Mouse (Mus musculus) kidney, adult 9 months (tissue): Measurements from ENCODE around the gene Abca3.

ENCODE experiments used
- DNase-seq: peaks from one replicate; pipeline ENCODE4 v3.0.0; 2022

Abca3 gene

GRCm38 (mm10) chr17:24351760-24352357 is at the start of gene Abca3:
Gene Abca3 (plus strand): TSS chr17:24351950.
- peak; percentile 97 for DNase-seq

GRCm38 (mm10) chr17:24307500-24307899 is 44.2 kb upstream of the Abca3 start:
- peak; percentile 36 for DNase-seq

- DNase-seq, result no peak
Observed at GRCm38 (mm10) chr17:24320826-24321225, 30.9 kb upstream of the Abca3 start.

DNA sequence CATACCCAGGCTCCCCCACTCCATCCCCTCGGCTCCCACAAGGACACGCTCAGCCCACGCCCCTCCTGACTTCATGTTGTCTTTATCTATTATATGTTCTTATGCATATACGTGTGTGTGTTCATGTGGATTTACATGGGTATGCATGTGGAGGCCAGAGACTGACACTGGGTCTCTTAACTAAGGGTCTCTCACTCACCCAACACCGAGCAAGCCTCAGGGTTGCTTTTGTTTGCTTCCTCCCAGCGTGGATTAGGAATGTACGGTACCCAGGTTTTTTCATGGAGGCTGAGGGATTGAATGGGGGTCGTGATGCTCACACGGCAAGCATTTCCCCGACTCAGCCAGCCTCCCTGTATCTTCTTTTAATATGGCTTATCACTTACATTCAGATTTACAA is 26.7 kb upstream of the Abca3 start:
- no peak for DNase-seq

DNA sequence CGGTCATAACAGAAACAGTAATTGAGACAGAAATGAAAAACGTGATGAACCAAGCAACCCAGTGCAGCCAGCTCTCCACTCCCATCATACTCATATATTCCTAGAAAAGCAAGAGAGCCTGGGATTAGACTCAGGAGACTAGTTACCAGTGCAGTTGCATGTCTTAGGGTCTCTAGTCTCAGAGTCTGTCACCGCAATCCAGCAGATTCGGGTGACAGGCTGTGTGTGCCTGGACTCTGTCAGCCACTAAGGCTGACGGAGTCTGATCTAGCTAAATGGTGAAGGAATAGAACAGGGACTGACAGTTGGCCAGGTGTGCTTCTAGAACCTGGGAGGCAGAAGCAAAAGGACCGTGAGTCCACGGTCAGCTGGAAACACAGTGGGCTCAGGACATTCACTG is 24.1 kb upstream of the Abca3 start:
- DNase-seq, result no peak

- no peak for DNase-seq
Observed at GRCm38 (mm10) chr17:24344672-24345071, 7.1 kb upstream of the Abca3 start.

GRCm38 (mm10) chr17:24346831-24347230 is 4.9 kb upstream of the Abca3 start:
- no peak for DNase-seq

- DNase-seq, result no peak
Observed at GRCm38 (mm10) chr17:24349176-24349575, 2.6 kb upstream of the Abca3 start.

GRCm38 (mm10) chr17:24350926-24351759 is 607 bp upstream of the Abca3 start, which contains the start of gene Abca17:
Gene Abca17 (minus strand): TSS chr17:24351068.
- no peak for DNase-seq

GRCm38 (mm10) chr17:24352370-24353194 is 832 bp downstream of the Abca3 start:
- DNase-seq, result no peak

- DNase-seq, result no peak
Observed at GRCm38 (mm10) chr17:24353960-24354359, 2.2 kb downstream of the Abca3 start.

DNA sequence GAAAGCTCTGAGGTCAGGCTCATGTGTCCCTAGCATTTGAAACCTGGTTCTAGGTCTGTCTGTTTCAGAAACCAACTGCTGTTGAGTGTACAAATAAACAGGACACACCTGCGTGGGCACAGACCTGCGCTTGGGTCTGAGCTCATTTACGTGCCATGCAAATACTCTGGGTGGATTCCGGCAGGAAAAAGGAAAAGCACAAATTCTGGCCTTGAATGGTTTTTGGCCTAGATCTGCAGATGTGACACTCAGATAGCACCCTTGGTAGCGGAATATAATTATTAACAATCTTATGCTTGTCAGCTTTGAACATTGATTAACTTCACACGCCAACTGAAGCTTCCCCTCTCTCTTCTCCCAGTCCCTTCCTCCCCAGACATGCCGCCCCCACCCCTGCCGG is 3.5 kb downstream of the Abca3 start:
- DNase-seq, result peak; percentile 67

GRCm38 (mm10) chr17:24359006-24359405 is 7.3 kb downstream of the Abca3 start:
- DNase-seq, result peak; percentile 85

GRCm38 (mm10) chr17:24359903-24360302 is 8.2 kb downstream of the Abca3 start:
- no peak for DNase-seq

DNA sequence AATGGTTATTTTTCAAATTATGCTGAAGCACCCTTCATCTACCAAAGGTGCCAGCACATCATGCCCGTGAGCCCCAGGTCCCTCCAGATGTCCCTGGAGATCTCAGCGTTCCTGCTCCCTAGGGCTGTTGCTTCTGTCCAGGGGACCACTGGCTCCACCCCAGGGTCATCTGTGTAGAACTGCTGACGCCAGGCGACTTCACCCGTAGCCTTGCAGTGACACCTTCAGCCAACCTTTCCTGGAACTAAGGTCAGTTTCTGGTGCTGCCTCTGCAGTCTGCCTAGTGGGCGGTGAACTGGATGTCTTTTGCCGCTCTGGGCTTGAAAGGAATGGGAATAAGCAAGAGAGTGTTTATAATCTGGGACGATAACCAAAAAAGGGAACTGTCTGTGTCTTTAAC is 9.1 kb downstream of the Abca3 start:
- DNase-seq, result peak; percentile 79

- DNase-seq, result no peak
Observed at GRCm38 (mm10) chr17:24361291-24361690, 9.5 kb downstream of the Abca3 start.

DNA sequence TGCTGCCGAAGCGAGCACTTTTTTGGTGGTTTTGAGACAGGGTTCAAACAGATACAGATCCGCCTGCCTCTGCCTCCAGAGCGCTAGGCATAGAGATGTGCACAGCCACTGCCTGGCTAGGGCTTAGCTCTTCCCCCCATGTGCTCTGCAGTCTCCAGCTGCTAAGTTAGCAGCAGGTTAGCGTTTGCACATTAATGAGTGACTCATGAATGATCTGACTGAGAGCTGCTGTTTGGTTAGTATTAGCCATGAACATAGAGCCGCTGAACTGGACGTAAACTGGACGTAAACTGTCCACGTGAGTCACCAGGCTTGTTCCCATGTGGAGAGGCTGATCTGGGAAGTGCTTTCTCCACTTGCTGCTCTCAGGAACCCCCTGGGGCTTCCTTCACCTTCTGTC is 10.8 kb downstream of the Abca3 start:
- DNase-seq, result peak; percentile 79

- DNase-seq, result no peak
Observed at GRCm38 (mm10) chr17:24364461-24364860, 12.7 kb downstream of the Abca3 start.

DNA sequence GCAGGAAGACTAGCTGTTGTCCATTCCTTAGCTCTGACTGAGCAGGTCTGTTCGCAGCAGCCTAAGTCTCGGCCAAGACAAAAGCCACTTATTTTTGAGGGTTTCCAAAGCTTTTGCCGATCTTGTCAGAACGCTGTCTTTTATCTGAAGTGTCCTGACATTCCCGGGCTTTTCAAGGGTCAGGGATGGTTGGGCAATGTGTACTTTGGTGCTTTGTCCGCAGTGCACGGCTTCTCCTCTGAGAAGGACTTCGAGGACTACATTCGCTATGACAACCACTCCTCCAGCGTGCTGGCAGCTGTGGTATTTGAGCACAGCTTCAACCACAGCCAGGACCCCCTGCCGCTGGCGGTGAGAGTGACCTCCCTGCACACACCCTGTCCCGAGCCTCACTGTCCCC is 14.1 kb downstream of the Abca3 start:
- DNase-seq, result no peak

DNA sequence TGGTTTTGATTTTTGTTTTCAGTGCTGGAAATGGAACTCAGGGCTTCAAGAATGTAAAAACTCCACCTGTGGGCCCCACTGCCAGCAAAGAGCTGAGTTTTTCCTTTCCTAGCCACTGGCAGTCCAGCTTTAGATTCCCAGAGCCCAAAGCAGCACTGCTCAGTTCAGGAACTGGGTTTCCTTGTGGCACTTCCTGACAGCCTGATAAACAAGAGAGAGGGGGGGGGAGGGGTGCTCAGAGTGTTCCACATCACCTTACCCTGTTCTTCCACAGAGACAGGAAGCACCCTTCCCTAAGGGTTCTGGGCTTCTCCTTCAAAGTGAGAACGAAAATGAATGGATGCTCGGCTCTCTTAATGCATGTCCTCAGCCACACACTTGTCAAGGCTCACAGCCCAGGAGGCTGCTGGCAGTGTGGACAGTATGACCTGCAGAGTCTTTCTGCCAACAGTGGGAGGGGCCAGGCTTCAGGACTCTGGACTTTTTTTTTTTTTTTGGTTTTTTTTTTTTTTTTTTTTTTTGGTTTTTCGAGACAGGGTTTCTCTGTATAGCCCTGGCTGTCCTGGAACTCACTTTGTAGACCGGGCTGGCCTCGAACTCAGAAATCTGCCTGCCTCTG is 23.5 kb downstream of the Abca3 start:
- peak; percentile 70 for DNase-seq

- DNase-seq, result no peak
Observed at GRCm38 (mm10) chr17:24375886-24376285, 24.1 kb downstream of the Abca3 start.

DNA sequence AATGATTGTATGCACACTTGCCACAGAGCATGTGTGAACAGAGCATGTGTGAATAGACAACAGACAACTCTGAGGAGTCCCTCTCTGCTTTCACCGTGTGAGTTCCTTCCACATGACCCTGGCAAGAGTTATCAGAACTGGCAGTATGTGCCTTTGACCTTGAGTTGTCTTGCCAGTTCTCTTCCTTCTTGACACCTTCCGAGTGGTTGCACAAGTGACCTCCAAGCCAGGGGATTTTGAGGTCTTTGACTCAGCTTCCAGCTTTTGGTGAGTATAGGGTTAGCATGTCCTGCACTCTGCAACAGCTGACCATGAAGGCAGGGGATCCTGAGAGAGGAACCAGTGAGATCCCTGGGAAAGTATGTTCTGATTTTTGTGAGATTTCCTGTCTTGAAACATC is 26.7 kb downstream of the Abca3 start:
- DNase-seq, result no peak

GRCm38 (mm10) chr17:24383789-24384188 is 32.0 kb downstream of the Abca3 start:
- DNase-seq, result no peak
